Mouse (Mus musculus) adrenal gland, postnatal 36 days (tissue): ENCODE measurements around the gene Npat. TPM values are rescaled to one million over a fixed set of nuclear protein-coding genes. Genes with fewer than 3 reads are reported as not detected.
A peak's percentile ranks its signal among the peaks of the same experiment; 100 is the strongest.

ENCODE experiments used
- DNase-seq, 2 experiments: peaks; one replicate each; pipeline ENCODE4 v3.0.0; 2021; ENCODE audit warnings: mixed read lengths in 1 of 2
- long read RNA-seq, 2 experiments: library from polyadenylated mRNA; stranded (forward); transcript quantifications; one replicate each; pipeline ENCODE4 v2.0.0; 2021; ENCODE audit warnings: borderline sequencing depth in 2 of 2
- total RNA-seq, 2 experiments: library from RNA; stranded (reverse); gene quantifications; 2 replicates each; pipeline ENCODE4 v1.2.3; 2021

The Npat gene
- 10 to 100 TPM; 11.5 to 11.7 TPM for total RNA-seq
- long read RNA-seq, experiment 1, full-length matches to known transcripts: 1 of 2 reads
- long read RNA-seq, experiment 1, partial matches to known transcripts: 1 of 2 reads
- long read RNA-seq, experiment 1, other reads (novel, unspliced or antisense): 0 of 2 reads
- long read RNA-seq, experiment 2, partial matches to known transcripts: 0 of 1 reads
- long read RNA-seq, experiment 2, other reads (novel, unspliced or antisense): 1 of 1 reads

GRCm38 (mm10) chr9:53536558-53537320, at the start of gene Npat, which contains the start of gene Atm:
Npat (plus strand) TSS chr9:53537047.
Atm (minus strand) TSS chr9:53536740.
- DNase-seq: peak; percentile 100

GRCm38 (mm10) chr9:53508053-53508452, 28.8 kb upstream of the Npat start:
- peak in 1 of 2 experiments; percentile 13 for DNase-seq

GRCm38 (mm10) chr9:53514091-53514490, 22.8 kb upstream of the Npat start:
- DNase-seq: no peak

- DNase-seq: no peak
Measured at GRCm38 (mm10) chr9:53517373-53518009, 19.4 kb upstream of the Npat start.

GRCm38 (mm10) chr9:53535416-53536320, 1.2 kb upstream of the Npat start:
- peak in 1 of 2 experiments; percentile 18 for DNase-seq

- no peak for DNase-seq
Measured at GRCm38 (mm10) chr9:53537336-53537965, 604 bp downstream of the Npat start.

- DNase-seq: peak; percentile 10 to 12
Measured at GRCm38 (mm10) chr9:53570662-53571061, 33.8 kb downstream of the Npat start.

GRCm38 (mm10) chr9:53572516-53573307, 35.9 kb downstream of the Npat start:
- DNase-seq: no peak

GRCm38 (mm10) chr9:53575721-53576120, 38.9 kb downstream of the Npat start:
- no peak for DNase-seq

- no peak for DNase-seq
Measured at GRCm38 (mm10) chr9:53581870-53582269, 45.0 kb downstream of the Npat start.

- DNase-seq: peak; percentile 78 to 79
Measured at GRCm38 (mm10) chr9:53594764-53595163, 57.9 kb downstream of the Npat start.

- DNase-seq: no peak
Measured at GRCm38 (mm10) chr9:53596971-53597600, 60.2 kb downstream of the Npat start.

GRCm38 (mm10) chr9:53598631-53599030, 61.8 kb downstream of the Npat start:
- DNase-seq: no peak

GRCm38 (mm10) chr9:53601541-53601940, 64.7 kb downstream of the Npat start:
- peak in 1 of 2 experiments; percentile 18 for DNase-seq

- peak; percentile 61 to 62 for DNase-seq
Measured at GRCm38 (mm10) chr9:53603384-53603783, 66.5 kb downstream of the Npat start.

GRCm38 (mm10) chr9:53603849-53604248, 67.0 kb downstream of the Npat start:
- DNase-seq: no peak

- DNase-seq: no peak
Measured at GRCm38 (mm10) chr9:53604954-53605353, 68.1 kb downstream of the Npat start.

GRCm38 (mm10) chr9:53607192-53607591, 70.3 kb downstream of the Npat start:
- DNase-seq: no peak

- no peak for DNase-seq
Measured at GRCm38 (mm10) chr9:53607816-53608215, 71.0 kb downstream of the Npat start.
